Mouse (Mus musculus): ENCODE results near the gene Prkab1.

Gene Prkab1

DNA sequence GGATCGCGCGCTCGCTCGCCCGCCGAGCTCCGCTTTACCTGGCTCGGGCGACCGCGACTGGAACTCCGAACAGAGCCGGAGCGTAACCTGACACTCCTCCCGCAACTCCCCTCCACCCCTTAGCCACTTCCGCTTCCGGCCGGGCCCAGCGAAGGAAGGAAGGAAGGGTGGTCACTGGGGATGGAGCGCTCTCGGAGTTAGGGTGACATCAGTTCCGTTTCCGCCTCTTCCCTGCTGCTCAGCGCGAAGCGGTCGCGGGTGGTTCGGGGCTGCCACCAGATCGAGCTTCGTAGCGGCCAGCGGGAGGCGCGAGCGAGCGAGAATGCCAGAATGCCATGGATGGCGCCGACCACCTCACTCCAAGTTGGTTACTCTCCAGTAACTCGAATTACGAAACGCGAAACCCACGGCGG, at the start of gene Prkab1:
TSS of gene Prkab1 (minus strand) at position 182 of the 413 bp plus-strand sequence.
- DNase-seq = peak; percentile 94

DNA sequence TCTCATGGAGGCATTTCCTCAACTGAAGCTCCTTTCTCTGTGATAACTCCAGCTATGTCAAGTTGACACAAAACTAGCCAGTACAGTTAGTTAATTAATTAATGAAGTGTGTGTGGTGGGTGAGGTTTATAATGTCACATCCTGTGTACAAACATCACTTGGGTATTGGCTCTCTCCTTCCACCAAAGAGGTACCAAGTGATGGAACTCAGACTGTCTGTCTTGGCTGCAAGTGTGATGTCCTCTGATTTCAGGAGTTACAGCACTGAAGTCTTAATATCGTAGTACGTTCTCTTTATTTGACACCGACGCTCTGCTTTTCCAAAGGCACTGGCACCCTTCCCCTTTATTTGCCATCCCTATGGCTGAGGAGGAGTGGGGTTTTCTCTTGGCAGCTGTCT, 45.3 kb upstream of the Prkab1 start:
- no peak for DNase-seq

DNA sequence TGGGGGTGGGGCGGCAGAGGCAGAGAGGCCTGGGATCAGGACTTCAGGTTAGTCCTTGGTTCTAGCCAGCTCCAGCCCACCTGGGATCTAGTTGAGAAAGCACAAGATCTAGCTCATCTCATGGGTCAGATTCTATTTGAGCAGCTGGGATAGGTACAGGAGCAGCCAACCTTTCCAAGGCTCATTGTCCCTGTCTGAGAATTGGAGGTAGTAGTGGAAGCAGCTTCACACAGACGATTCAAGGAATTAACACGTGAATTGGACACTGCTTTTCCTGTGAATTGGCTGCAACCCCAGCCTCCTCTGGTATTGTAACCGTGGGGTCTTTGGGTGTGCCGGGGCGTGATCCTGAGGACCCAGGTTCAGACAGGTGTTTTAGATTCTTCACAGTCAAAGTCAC, 28.5 kb upstream of the Prkab1 start:
- no peak for DNase-seq

DNA sequence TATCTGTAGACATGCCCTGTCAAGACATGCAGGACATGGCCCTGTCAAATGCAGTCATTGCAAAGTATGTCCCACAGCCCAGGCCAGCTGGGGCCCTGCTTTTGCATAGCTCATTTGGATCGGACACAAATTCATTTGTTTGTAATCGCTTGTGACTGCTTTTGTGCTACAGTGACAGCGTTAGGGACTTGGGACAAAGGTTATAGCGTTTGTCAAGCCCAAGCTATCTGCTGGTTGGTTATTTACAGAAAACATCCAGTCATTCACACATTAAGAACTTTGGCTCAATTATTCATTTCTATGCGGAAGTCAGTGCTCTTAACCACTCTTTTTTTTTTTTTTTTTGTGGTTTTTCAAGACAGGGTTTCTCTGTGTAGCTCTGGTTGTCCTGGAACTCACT, 27.9 kb upstream of the Prkab1 start:
- DNase-seq = no peak

DNA sequence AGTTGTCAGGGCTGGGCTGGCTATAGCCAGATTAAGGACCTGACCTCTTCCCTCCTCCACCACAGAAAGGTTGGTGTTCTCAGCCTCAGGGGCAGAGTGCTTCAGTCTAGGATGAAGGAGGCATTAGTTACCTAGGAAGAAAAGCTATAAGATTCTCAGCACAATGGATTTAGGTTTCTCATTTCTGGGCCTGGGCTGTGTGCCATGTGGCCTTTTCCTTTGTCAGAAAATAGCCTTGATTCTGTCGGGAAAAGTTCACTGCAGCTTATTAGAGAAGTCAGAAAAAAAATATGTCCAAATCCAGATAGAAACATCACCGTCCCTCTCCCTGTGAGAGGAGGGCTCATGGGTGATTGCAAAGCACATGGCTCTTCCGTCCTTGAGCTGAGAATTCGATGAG, 25.5 kb upstream of the Prkab1 start:
- DNase-seq = no peak

DNA sequence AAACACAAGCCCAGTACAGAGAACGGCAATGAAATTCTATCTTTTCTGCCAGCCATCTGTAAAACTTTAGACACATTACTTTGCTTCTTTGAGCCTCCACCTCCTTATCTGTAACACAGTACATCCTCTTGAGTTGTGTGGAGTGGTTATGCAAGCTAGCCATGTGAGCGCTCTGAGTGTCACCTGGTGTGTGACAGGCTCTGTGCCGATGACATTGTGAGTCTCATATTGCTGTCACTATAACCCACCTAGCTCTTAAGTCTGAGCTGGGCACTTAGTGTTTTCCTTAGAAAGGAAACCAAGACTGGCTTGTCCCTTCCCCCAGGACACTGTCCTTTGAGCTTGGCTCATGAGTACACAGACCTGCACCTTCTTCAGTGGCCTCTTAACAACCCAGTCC, 24.0 kb upstream of the Prkab1 start:
- no peak for DNase-seq

DNA sequence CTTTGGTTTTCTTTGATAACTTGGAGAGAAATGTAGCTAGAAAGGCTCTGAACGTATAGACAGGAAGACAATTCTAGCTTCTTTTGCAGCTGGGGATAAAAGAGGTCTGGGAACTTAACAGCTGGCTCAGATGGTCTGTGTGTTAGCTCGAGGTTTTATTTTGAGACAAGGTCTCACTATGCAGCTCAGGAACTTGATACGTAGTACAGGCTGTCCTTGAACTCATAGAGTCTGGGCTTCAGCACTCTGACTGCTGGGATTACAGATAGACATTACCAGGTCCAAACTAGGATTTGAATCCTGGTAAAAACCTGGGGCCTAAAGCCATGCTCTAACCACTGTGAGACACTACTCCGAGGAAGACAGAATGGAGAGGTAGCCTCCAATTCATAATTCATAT, 21.9 kb upstream of the Prkab1 start:
- DNase-seq = no peak

DNA sequence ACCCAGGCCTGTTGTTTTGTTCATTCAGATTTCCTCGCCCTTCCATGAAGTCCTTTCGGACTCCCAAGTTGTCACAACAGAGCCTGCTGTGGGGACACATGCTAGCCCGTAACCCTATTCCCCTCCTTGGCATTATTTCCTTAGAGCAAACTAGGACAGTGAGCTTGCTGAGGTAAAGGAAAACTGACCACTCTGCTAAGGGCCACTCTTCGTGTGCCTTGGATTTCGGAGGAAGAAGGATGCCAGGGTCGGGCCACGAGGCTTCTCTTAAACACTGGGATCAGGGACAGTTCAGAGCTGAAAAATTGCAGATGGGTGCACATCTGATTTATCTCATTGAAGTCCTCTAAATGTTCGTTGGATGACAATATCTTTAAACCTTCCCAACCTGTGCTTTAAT, 21.3 kb upstream of the Prkab1 start:
- no peak for DNase-seq

DNA sequence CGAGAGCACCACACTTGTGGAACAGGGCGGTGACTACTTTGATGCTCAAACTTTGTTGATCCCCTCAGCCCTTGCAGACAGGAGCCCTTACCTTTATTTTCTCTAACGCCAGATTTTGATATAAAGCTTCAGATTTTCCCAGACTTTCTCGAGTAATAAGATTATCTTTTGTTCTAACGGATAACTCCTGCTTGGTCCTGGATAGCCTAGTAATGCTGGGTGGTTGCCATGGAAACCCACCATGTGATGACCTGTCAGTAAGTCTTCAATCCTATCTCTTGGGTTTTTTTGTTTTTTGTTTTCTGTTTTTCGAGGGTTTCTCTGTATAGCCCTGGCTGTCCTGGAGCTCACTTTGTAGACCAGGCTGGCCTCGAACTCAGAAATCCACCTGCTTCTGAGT, 17.9 kb upstream of the Prkab1 start:
- no peak for DNase-seq

DNA sequence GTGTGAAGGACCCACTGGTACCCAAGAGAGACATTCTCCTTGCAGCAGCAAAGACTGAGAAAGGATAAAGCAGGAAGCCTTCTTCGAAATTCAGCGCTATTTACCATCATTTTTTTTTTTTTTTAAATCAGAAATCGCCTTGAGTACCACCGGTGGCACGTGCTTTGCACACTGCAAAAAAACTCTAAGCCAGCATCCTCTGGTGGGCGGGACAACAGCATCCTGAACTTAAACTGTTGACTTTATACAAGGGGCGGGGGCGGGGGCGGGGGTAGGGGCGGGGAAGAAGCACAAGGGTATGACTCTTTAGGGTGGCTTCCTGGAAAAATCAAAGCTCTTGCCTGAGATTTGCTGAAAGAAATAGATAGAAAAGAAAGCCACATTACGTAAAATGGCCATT, 15.4 kb upstream of the Prkab1 start:
- DNase-seq = no peak

DNA sequence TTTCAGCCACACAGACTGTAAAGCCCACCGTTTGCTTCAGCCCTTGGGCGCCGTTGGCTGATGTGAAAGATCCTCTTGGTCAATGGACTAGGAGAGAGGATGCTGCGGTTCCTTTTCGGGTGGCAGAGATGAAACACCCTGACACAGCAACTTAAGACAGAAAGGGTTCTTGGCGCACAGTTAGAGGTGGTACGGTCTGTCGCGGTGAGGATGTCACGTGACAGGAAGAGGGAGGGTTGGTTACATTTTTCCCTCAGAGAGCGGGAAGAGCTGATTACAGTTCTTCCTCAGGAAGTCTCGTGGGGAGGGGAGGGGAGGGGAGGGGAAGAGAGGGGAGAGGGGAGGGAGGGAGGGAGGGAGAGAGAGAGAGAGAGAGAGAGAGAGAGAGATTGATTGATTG, 13.4 kb upstream of the Prkab1 start:
- DNase-seq = no peak

DNA sequence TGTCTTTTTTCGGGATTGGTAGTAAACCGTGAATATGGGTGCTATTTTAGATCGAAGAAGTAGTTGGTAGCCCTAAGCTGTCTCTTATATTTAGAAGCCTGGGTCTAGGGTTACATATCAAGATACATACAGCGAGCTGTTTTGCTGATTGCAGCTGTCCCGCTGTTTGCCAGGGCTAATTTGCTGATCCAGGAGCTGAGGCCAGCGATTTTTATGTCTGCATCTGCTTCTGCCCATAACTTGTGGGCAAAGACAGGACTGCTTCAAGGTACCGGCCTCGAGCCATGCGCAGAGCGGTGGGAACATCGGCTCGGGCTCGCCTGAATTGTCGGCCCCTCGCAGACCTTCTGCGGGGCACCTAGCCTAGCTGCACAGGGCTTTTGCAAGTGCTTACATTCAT, 12.2 kb upstream of the Prkab1 start:
- no peak for DNase-seq

DNA sequence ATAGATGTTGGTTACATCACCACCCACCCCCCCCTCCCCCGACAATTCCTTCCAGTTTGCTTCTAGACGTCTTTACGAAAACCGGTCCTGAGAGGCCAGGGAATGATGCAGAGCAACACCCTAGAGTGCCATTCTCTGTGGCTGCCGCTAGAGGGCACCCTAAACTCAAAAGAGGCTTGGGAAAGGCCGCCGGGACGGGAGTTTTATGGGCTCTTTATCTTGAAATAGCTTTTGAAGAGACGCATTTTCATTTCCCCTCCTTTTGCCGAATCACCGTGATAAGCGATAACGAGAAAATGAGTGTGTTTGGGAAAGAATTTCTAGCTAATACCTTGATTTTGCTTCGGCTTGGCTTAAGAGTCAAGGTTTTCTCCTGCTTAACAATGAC, 6.9 kb upstream of the Prkab1 start:
- peak; percentile 44 for DNase-seq

DNA sequence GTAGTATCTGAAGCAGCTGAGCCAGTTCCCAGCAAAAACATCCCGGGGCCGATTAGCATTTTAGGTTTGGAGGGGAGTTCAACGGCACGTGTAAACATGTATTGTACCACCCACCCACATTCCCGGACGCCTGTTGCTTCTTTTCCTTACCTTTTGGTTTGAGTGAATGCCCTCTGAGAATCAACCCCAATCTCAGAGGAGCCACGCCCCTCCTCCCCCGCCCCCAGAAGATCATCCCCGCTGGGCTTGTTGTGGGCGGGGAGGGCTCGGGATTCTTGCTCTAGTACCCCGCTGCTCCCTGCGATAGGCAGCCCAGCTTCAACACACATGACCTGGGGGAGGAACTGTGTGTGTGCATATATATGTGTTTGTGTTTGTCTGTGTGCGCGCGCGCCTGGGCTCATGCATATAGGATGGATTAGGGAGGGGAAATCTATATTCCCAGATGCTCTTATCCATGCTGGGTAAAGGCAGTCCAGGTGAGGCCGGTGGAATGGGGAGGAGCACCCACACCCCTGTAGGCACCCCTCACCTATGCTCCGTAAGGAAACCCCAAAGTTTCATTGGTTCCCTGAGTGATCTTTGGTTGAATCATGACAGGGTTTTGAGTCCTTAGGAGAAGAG, 6.4 kb upstream of the Prkab1 start:
- DNase-seq = no peak

DNA sequence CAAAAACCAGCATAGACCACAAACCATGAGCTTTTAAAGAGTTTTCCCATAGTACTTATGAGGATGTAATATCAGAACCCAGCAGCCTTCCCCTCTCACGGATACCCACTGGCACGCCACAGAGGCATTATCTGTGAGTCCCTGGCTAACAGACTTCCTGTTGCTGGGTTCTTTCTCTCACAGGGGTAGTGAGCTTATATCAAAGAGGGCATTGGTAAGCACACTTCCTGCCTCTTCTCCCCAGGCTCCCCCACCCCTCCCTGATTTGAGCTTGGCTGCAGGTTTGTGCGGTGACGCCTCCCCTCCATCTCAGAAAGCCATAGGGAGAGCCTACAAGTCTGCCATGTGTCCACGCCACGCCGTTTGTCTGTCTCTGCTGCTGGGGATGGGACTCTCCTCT, 4.8 kb upstream of the Prkab1 start:
- DNase-seq = no peak

DNA sequence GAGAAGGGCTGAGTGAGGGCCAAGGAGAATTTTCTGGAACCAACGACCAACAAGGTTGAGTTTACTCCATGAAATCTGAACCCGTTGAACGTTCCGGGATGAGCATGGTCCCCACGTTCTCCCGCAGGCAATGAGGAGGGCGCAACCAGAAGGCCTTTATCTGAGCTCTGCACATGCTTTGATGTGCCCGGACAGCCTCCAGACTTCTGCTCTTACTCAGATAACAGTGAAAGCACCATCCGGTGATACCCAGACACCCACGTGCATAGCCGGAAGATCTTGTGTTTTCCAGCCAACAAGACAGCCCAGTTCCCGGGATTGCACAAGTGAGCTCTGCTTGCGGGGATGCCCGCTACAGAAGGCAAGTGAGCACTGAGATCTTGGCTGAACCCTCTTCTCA, 2.3 kb upstream of the Prkab1 start:
- DNase-seq = no peak

DNA sequence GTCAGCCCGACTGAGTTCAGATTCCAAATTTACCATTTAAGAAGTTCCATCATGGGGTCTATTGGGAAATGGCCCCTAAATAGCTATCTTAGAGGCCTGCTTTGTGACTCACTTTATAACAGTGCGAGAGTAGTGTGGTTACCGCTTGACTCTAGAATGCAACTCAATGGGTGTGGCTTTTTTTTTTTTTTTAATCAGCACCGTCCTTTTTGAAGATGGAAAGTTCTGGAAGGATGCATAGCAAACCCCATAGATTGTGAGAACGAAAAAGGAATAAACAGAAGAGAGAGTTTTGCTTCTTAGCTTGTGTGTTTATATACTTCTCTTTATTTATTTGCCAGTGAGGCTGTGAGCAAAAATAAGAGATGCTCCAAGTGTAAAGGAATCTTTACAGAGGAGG, 1.8 kb upstream of the Prkab1 start:
- no peak for DNase-seq

DNA sequence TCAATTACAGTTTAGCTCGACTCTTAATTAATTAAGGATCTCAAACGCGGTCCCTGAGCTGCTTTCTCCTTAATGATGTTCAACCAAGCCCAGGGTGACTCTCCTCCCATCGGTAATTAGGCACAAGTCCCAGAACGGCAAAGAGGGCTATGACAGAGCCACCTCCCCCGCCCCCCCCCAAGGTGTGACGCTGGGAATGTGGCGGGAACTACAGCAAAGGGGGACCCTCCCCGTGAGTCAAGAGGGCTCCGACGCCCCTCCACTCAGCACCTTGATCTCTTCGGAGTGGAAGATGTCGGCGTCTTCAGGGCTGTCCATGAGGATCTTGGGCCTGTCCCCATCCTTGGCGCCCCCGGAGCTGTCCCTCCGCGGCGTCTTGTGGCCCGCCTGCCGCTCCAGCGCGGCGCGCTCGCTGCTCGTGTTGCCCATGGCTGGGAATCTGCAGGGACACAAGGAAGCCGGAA, 455 bp downstream of the Prkab1 start:
- DNase-seq = no peak

DNA sequence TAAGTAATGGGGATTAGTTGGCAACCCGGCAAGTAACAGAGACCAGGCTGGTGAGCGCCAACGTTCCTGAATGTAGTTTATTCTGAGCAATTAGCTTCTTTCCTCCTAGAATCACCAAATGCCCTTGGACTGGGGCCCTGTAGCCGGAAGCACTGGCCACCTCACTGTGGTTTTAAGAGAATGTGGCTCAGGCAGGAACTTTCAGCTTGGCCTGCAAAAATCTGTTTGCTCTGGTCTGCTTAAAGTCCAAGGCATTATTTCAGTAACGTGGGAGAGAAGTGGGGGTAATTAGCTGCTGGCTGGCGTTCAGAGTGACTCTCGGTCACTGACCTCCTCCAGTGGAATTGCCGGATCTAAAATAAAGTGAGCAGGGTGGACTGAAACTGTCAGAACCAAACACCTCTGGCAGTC, 1.1 kb downstream of the Prkab1 start:
- DNase-seq = peak; percentile 57

DNA sequence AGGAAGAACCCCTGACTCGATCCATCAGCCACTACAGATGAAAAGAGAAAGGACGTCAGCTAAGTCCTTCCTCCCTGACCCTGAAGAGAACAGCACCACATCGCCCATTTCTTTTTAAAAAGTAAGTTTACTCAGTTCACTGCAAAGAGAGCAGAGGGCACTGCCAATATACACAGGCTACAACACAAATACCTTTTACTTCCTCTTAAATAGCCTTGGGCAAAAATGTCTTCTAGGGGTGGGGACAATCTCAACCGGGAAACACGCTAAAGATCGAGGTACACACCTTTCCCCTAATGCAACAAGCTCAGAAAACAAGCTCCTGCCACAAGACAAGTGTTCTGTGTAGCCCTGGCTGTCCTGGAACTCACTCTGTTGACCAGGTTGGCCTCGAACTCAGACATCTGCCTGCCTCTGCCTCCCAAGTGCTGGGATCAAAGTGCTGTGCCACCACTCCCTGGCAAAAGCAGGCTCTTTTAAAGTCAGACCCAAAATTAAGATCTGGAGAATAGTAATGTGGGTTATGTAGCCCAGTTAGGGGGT, 1.6 kb downstream of the Prkab1 start:
- DNase-seq = no peak

DNA sequence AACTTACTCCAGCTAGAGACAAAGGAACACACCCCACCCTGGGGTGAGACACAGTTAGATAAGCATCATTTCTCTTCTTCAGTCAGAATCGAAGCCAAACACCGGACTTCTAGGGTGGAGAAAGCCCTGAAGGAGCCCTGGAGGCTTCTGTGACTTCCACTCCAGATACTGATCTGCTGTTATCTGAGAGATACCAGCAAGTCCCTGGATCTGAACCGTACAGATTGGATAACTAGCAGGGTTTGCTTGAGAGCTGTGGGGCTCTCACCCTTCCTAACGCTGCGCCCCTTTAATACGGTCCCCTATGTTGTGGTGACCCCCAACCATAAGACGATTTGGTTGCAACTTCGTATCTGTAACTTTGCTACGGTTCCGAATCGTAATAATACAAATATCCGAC, 2.2 kb downstream of the Prkab1 start:
- DNase-seq = no peak

DNA sequence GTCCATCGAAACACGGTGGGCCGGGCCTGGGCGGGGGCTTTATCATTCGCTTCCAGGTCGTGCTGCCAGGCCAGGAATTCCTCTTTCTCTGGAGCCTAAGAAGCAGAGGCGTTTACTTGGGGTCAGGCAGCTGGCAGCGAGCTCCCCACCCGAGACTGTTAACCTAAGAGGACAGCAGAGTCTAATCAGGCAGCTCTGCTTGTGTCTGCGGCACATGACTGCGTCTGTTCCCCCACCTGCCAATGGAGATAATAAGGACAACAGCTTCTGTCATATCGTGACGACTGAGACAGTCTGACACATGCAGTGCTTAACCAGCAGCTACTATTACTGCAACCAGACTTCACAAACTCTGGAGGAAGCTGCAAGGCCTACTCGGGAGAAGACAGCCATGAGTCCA, 2.8 kb downstream of the Prkab1 start:
- DNase-seq = no peak

DNA sequence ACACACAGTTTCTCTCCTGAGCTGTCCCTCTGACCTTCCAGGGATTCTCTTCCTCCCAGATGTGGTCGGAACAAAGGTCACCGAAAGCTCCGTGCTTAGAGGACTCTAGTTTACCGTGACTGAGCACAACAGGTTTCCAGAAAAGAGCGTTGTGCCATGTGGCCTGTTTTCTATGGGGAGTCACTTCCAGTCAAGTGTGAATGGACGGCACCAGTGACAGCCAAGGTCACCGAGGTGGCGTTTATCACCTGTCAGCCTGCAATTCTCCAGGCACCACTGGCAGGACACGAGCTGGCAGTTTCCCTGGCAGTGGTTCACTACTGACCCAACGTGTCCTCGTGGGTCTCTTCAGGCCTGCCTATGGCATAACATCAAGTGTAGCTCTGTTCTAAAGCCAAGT, 4.9 kb downstream of the Prkab1 start:
- DNase-seq = no peak

DNA sequence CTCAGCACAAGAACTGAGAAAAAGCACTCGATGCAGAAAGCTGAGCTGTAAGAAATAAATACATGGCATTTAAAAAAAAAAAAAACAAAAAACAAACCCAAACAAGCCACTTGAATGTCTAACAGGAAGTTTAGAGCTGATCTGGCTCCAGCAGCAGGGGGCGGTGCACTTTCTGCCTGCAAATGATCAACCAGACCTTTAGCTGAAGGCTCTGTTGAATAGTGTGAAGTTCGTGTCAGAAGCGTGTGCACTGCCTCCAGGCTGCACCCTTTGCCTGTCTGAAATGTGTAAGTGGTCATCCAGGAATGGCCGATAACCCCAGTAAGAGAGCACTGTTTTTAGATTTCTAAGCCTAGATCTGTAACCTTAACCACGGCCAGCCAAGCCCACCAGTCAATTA, 5.5 kb downstream of the Prkab1 start:
- no peak for DNase-seq

DNA sequence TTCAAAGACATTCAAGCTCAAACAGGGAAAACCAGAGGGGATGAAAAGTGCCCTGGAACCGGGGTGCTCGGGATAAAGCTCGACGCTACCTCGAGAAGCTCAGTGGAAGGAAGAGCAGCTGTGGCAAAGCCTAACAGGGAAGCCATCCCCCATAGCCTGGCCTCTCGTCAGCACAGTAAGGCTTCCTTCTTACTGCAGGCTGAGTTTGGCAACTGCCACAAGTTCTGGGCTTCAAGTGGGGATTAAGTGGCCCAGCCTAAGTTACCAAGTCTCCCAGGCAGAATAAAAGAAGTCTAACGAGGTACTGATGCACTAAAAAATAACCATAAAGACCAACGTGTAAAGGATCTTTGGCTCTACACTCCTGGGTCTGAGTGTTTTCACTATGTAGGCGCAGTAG, 6.1 kb downstream of the Prkab1 start:
- DNase-seq = no peak

DNA sequence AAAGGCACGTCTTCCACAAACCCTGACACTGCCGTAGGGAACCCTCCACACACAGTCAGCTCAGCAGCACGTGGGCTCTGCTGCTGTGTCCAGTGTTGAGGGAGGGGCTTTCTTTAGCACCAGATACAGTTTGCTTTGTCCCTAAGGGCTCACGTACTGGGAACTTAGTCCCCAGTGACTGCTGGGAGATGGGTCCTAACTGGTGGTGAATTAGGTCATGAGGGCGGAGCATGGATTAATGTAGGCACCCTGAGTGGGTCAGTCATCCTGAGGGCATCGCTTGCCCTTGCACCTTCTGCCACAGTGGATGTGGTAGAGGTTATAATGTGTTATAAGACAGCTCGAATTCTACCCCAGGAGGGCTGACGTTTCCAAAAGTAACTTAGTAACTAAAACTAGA, 6.9 kb downstream of the Prkab1 start:
- DNase-seq = no peak

All from layer of hippocampus, adult 9-11 months (tissue).